Mouse (Mus musculus) olfactory bulb, adult 2 months (tissue): Measurements from ENCODE around the gene Slc2a3.
"Not testable (repeated sequence)": the region's sequence is repeated elsewhere in the genome, so short reads cannot be mapped to it uniquely, and the experiment has no call there.

Source experiments
- CTCF ChIP-seq: fragments of 200-500 bp; IDR thresholded peaks from 2 replicates; pipeline ENCODE4 v1.5.1; 2012; ENCODE audit warnings: low read depth, mild to moderate bottlenecking, low read length, moderate library complexity; ENCODE audit not compliant: insufficient read depth
- POLR2A ChIP-seq: fragments of 200-500 bp; IDR thresholded peaks from 2 replicates; pipeline ENCODE4 v1.6.1; 2012; ENCODE audit warnings: mild to moderate bottlenecking, low read depth, low read length, moderate library complexity; ENCODE audit not compliant: insufficient read depth

DNA sequence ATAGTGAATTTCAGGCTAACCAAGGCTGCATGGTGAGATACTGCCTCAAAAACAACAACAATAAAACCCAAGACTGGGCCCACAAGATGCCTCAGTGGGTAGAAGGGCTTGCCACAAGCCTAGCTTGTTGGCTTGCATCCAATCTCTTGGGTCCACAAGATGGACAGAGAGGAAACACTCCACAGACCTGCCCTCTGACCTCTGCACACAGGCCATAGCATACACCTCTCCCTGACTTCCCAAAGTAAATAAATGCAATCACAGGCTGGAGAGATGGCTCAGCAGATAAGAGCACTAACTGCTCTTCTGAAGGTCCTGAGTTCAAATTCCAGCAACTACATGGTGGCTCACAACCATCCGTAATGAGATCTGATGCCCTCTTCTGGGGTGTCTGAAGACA is 83.2 kb downstream of the Slc2a3 start:
- not testable (repeated sequence) for TF ChIP-seq CTCF, POLR2A
